In the genomic region with DNA sequence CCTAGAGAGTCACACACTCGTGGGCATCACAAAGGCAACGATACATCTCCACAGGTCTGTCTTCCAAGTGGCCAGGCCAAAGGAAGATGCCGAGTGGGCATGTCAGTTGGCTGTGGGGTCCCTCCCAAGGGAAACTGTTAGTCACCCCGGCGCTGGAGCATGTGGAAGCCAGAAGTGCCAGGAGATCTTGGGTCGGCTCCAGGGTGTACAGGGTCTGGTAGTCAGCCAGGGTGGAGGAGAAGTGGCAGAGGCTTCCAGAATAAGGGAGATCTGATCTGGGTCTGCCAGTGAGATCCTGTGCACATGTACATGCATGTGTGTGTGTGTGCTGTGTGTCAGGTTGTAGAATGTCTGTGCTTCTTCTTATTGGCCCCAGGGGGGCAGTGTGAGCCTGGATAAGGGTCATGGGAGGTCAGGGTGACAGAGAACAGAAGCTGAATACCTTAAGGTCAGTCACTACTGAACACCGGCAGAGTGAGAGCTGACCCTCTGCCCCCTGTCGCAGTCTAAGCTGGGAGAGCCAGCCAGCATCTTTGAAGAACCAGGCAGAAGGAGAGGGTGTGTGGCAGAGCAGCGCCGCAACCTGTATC, we compare ENCODE assay signal across 12 mouse cellular contexts. TPM values are rescaled to one million over a fixed set of nuclear protein-coding genes. Genes with fewer than 3 reads are reported as not detected.
A peak's percentile ranks its signal among the peaks of the same experiment; 100 is the strongest.
DNase-seq lines count a peak whose midpoint lies in the region; ATAC-seq and TF ChIP-seq lines count a peak whose summit lies in the region.
"Had no signal": no experiment of that assay in that cellular context is flagged by ENCODE, and none has a peak within 500 bp of the region (broad histone marks: within the 10 kb centered on the region; RNA-seq: fewer than 3 reads in every experiment).

No protein-coding gene starts in this region.

- H3K36me3 ChIP-seq in liver, postnatal 0 days (replicated peaks; ENCODE audit: insufficient read depth, low read length), result no peaks in the 10 kb centered on the region
- no peaks in the 10 kb centered on the region for H3K36me3 ChIP-seq in heart, postnatal 0 days (replicated peaks; ENCODE audit: control insufficient read depth, insufficient read depth, low read length)
- no peaks in the 10 kb centered on the region for H3K36me3 ChIP-seq in midbrain, embryonic 15.5 days (replicated peaks)
- H3K36me3 ChIP-seq: G1E; limb, embryonic 12.5 days had no signal

- DNase-seq in cerebellum, postnatal 10 days, result peak; percentile 58 to 73
- no peak for DNase-seq in cerebellum, adult 11 months
- DNase-seq in liver, postnatal 0 days, result no peak
- DNase-seq in liver, result no peak
- DNase-seq in heart, postnatal 0 days (ENCODE audit: low spot score), result no peak
- DNase-seq in thymus, postnatal 14 days, result peak; percentile 65
- DNase-seq in kidney, postnatal 4 days, result no peak

- no peak overlapping the region for H3K27ac ChIP-seq in liver, postnatal 0 days (ENCODE audit: low read depth)
- no peak overlapping the region for H3K27ac ChIP-seq in heart, postnatal 0 days (ENCODE audit: low read depth)
- H3K27ac ChIP-seq in midbrain, embryonic 15.5 days, result no peak overlapping the region

- no peak overlapping the region for H3K4me3 ChIP-seq in liver, postnatal 0 days (ENCODE audit: low read depth, low read length)
- H3K4me3 ChIP-seq in heart, postnatal 0 days (ENCODE audit: low read depth, low read length), result no peak overlapping the region
- no peak overlapping the region for H3K4me3 ChIP-seq in midbrain, embryonic 15.5 days
- H3K4me3 ChIP-seq: limb, embryonic 12.5 days; myocyte had no signal

- no peak for ATAC-seq in liver, postnatal 0 days
- 0 out of 2 replicates have a peak, but pooled peaks have one; percentile 15 for ATAC-seq in heart, postnatal 0 days (ENCODE audit: insufficient read depth, low read depth)
- ATAC-seq in midbrain, embryonic 15.5 days (replicated peaks), result no peak

- no peak overlapping the region for H3K9ac ChIP-seq in liver, postnatal 0 days (replicated peaks)
- no peak overlapping the region for H3K9ac ChIP-seq in heart, postnatal 0 days (replicated peaks; ENCODE audit: low read depth, low read length)
- H3K9ac ChIP-seq in midbrain, embryonic 15.5 days, result no peak overlapping the region
- H3K9ac ChIP-seq: limb, embryonic 12.5 days had no signal

- WGBS in liver, postnatal 0 days (ENCODE audit: insufficient replicate concordance), result 66% methylated on average over 10 of the region's 10 CpGs
- 63% methylated on average over 10 of the region's 10 CpGs for WGBS in heart, postnatal 0 days
- 59% methylated on average over 10 of the region's 10 CpGs for WGBS in midbrain, embryonic 15.5 days

- H3K27me3 ChIP-seq in liver, postnatal 0 days (ENCODE audit: insufficient read depth, low read length), result peaks cover 8% of the 10 kb centered on the region; the same call in 1 of the 2 replicates
- no peaks in the 10 kb centered on the region for H3K27me3 ChIP-seq in heart, postnatal 0 days (ENCODE audit: control insufficient read depth, insufficient read depth, low read length)
- no peaks in the 10 kb centered on the region for H3K27me3 ChIP-seq in midbrain, embryonic 15.5 days (replicated peaks)
- H3K27me3 ChIP-seq: limb, embryonic 12.5 days had no signal

- TF ChIP-seq EP300 in liver, postnatal 0 days (IDR thresholded peaks at IDR 0.05; ENCODE audit: low read depth), result no peak
- TF ChIP-seq EP300 in heart, postnatal 0 days (IDR thresholded peaks at IDR 0.05; ENCODE audit: low read depth), result no peak

- TF ChIP-seq CTCF in liver, postnatal 0 days (IDR thresholded peaks at IDR 0.05; ENCODE audit: low read depth), result peak; percentile 56
- peak; percentile 49 for TF ChIP-seq CTCF in heart, postnatal 0 days (IDR thresholded peaks at IDR 0.05; ENCODE audit: low read depth)

- peaks cover 10% of the 10 kb centered on the region for H3K4me1 ChIP-seq in liver, postnatal 0 days (ENCODE audit: insufficient read depth)
- H3K4me1 ChIP-seq in heart, postnatal 0 days (ENCODE audit: control insufficient read depth, insufficient read depth), result peaks cover 33% of the 10 kb centered on the region
- H3K4me1 ChIP-seq in midbrain, embryonic 15.5 days, result peaks cover 19% of the 10 kb centered on the region

- H3K4me2 ChIP-seq in liver, postnatal 0 days (ENCODE audit: low read depth, low read length), result no peak overlapping the region
- H3K4me2 ChIP-seq in heart, postnatal 0 days (ENCODE audit: low read depth, low read length), result no peak overlapping the region
- H3K4me2 ChIP-seq in midbrain, embryonic 15.5 days, result no peak overlapping the region

- H3K9me3 ChIP-seq in liver, postnatal 0 days (ENCODE audit: low read length), result no peaks in the 10 kb centered on the region
- no peaks in the 10 kb centered on the region for H3K9me3 ChIP-seq in heart, postnatal 0 days (replicated peaks; ENCODE audit: control insufficient read depth, low read length)
- H3K9me3 ChIP-seq in midbrain, embryonic 15.5 days, result no peaks in the 10 kb centered on the region
- H3K9me3 ChIP-seq: G1E; limb, embryonic 12.5 days had no signal

RNA-seq across cellular contexts. Expression of gene Adamtsl2, which starts 1.4 kb away (rescaled TPM):
- polyA plus RNA-seq in liver, postnatal 0 days (2015; fragmentation: Nextera tagmentation; extraction: Ambion mirVana), result 1.1 and 1.2 TPM in 2 replicates
- total RNA-seq in heart, postnatal 0 days (2014; rRNA removed; ENCODE audit: low replicate concordance), result 17.7 and 21.9 TPM in 2 replicates
- 7.2 and 7.7 TPM in 2 replicates for polyA plus RNA-seq in heart, postnatal 0 days (2015; fragmentation: Nextera tagmentation; extraction: Ambion mirVana)
- 9.7 and 10.1 TPM in 2 replicates for polyA plus RNA-seq in midbrain, embryonic 15.5 days (2015; fragmentation: Nextera tagmentation; extraction: Ambion mirVana)
- total RNA-seq: common myeloid progenitor, adult 5-6 weeks had no signal
- polyA plus RNA-seq: G1E had no signal

RNA-seq across cellular contexts. Expression of gene Mymk, which starts 5.8 kb away (rescaled TPM):
- 0.49 TPM in 1 of 2 replicates, not detected in the other for polyA plus RNA-seq in liver, postnatal 0 days (2015; fragmentation: Nextera tagmentation; extraction: Ambion mirVana)
- not detected in 2 replicates for total RNA-seq in heart, postnatal 0 days (2014; rRNA removed; ENCODE audit: low replicate concordance)
- polyA plus RNA-seq in heart, postnatal 0 days (2015; fragmentation: Nextera tagmentation; extraction: Ambion mirVana), result 0.08 and 0.10 TPM in 2 replicates
- polyA plus RNA-seq in midbrain, embryonic 15.5 days (2015; fragmentation: Nextera tagmentation; extraction: Ambion mirVana), result 0.14 TPM in 2 replicates
- total RNA-seq: common myeloid progenitor, adult 5-6 weeks had no signal
- polyA plus RNA-seq: G1E had no signal

RNA-seq across cellular contexts. Expression of gene Slc2a6, which starts 50.0 kb away (rescaled TPM):
- 0.31 and 0.47 TPM in 2 replicates for polyA plus RNA-seq in liver, postnatal 0 days (2015; fragmentation: Nextera tagmentation; extraction: Ambion mirVana)
- 0.66 and 0.80 TPM in 2 replicates for total RNA-seq in heart, postnatal 0 days (2014; rRNA removed; ENCODE audit: low replicate concordance)
- 0.10 and 0.14 TPM in 2 replicates for polyA plus RNA-seq in heart, postnatal 0 days (2015; fragmentation: Nextera tagmentation; extraction: Ambion mirVana)
- 9.0 and 9.3 TPM in 2 replicates for polyA plus RNA-seq in midbrain, embryonic 15.5 days (2015; fragmentation: Nextera tagmentation; extraction: Ambion mirVana)
- polyA plus RNA-seq: G1E had no signal

Comparison
In these comparisons a context has a peak if more than half of its experiments do, and no peak if none do; other contexts are left out.
1. DNase-seq: peak in cerebellum, postnatal 10 days (2 of 2) and thymus, postnatal 14 days (single experiment); none in cerebellum, adult 11 months (single experiment), liver, postnatal 0 days (single experiment), liver (single experiment), heart, postnatal 0 days (single experiment) and kidney, postnatal 4 days (0 of 2).